Mouse (Mus musculus) granulocyte monocyte progenitor cell, adult 5-6 weeks (primary cell): ENCODE measurements around the gene Baz1b. TPM values are rescaled to one million over a fixed set of nuclear protein-coding genes. Genes with fewer than 3 reads are reported as not detected.
A peak's percentile ranks its signal among the peaks of the same experiment; 100 is the strongest.

ENCODE experiments used
- ATAC-seq: replicated peaks from 2 replicates; pipeline ENCODE4 v1.8.0; 2016; ENCODE audit warnings: mild to moderate bottlenecking, moderate TSS enrichment, inconsistent platforms; ENCODE audit not compliant: poor library complexity, severe bottlenecking
- total RNA-seq, 2 experiments: library from RNA; stranded (forward) in 1 of 2; stranded (reverse) in 1 of 2; fragments of 200-712, 200-1000 nt in 1 of 2; fragments of >200 nt in 1 of 2; fragmentation: Nextera tagmentation in 1 of 2; gene quantifications; 2 replicates each; pipeline ENCODE4 v1.2.3; 2014 to 2017

Gene Baz1b
- total RNA-seq, 2 experiments from 2014 or later = 121 to 140 TPM

GRCm38 (mm10) chr5:135264548-135264947 lies 77.5 kb downstream of the Baz1b start:
- ATAC-seq = peak; percentile 98

GRCm38 (mm10) chr5:135269451-135269850 lies 82.4 kb downstream of the Baz1b start:
- no peak for ATAC-seq

- ATAC-seq = no peak
Observed at GRCm38 (mm10) chr5:135270361-135270760, 83.3 kb downstream of the Baz1b start.

GRCm38 (mm10) chr5:135271563-135272165 lies 84.6 kb downstream of the Baz1b start:
- ATAC-seq = no peak

GRCm38 (mm10) chr5:135274663-135275396 lies 87.8 kb downstream of the Baz1b start:
- no peak for ATAC-seq

GRCm38 (mm10) chr5:135276597-135276996 lies 89.5 kb downstream of the Baz1b start:
- no peak for ATAC-seq

- no peak for ATAC-seq
Observed at GRCm38 (mm10) chr5:135280226-135280625, 93.2 kb downstream of the Baz1b start.

GRCm38 (mm10) chr5:135285211-135285610 lies 98.1 kb downstream of the Baz1b start:
- no peak for ATAC-seq

GRCm38 (mm10) chr5:135286185-135286584 lies 99.1 kb downstream of the Baz1b start:
- ATAC-seq = peak; percentile 87

GRCm38 (mm10) chr5:135286926-135287325 lies 99.9 kb downstream of the Baz1b start:
- ATAC-seq = no peak

- ATAC-seq = no peak
Observed at GRCm38 (mm10) chr5:135290703-135291102, 103.6 kb downstream of the Baz1b start.

GRCm38 (mm10) chr5:135291193-135291592 lies 104.1 kb downstream of the Baz1b start:
- no peak for ATAC-seq

GRCm38 (mm10) chr5:135292001-135292400 lies 104.9 kb downstream of the Baz1b start:
- no peak for ATAC-seq

Other genes with a start within 250 kb of the Baz1b start
- not detected in 2 replicates for gene Cldn4, start 240.3 kb upstream of the Baz1b start, total RNA-seq (2014; fragmentation: Nextera tagmentation)
- not detected in 2 replicates for gene Cldn4, start 240.3 kb upstream of the Baz1b start, total RNA-seq (2017)
- not detected in 2 replicates for gene Cldn3, start 201.1 kb upstream of the Baz1b start, total RNA-seq (2014; fragmentation: Nextera tagmentation)
- not detected in 2 replicates for gene Cldn3, start 201.1 kb upstream of the Baz1b start, total RNA-seq (2017)
- gene Abhd11, start 178.1 kb upstream of the Baz1b start, total RNA-seq (2014; fragmentation: Nextera tagmentation) = 102 and 115 TPM in 2 replicates
- 56.8 and 75.0 TPM in 2 replicates for gene Abhd11, start 178.1 kb upstream of the Baz1b start, total RNA-seq (2017)
- 1.2 and 3.6 TPM in 2 replicates for gene Stx1a, start 163.8 kb upstream of the Baz1b start, total RNA-seq (2014; fragmentation: Nextera tagmentation)
- gene Stx1a, start 163.8 kb upstream of the Baz1b start, total RNA-seq (2017) = not detected in 2 replicates
- 15.7 and 18.7 TPM in 2 replicates for gene Dnajc30, start 123.1 kb upstream of the Baz1b start, total RNA-seq (2014; fragmentation: Nextera tagmentation)
- gene Dnajc30, start 123.1 kb upstream of the Baz1b start, total RNA-seq (2017) = 5.4 and 6.5 TPM in 2 replicates
- gene Bud23, start 122.3 kb upstream of the Baz1b start, total RNA-seq (2014; fragmentation: Nextera tagmentation) = 80.5 and 90.8 TPM in 2 replicates
- gene Bud23, start 122.3 kb upstream of the Baz1b start, total RNA-seq (2017) = 44.9 and 89.9 TPM in 2 replicates
- gene Vps37d, start 109.0 kb upstream of the Baz1b start, total RNA-seq (2014; fragmentation: Nextera tagmentation) = not detected in 2 replicates
- not detected in 2 replicates for gene Vps37d, start 109.0 kb upstream of the Baz1b start, total RNA-seq (2017)
- not detected in 2 replicates for gene Mlxipl, start 97.4 kb upstream of the Baz1b start, total RNA-seq (2014; fragmentation: Nextera tagmentation)
- 1.2 TPM in 1 of 2 replicates, not detected in the other for gene Mlxipl, start 97.4 kb upstream of the Baz1b start, total RNA-seq (2017)
- 14.7 and 19.2 TPM in 2 replicates for gene Tbl2, start 37.6 kb upstream of the Baz1b start, total RNA-seq (2014; fragmentation: Nextera tagmentation)
- 19.1 and 23.0 TPM in 2 replicates for gene Tbl2, start 37.6 kb upstream of the Baz1b start, total RNA-seq (2017)
- 15.8 and 38.5 TPM in 2 replicates for gene Bcl7b, start 19.0 kb upstream of the Baz1b start, total RNA-seq (2014; fragmentation: Nextera tagmentation)
- gene Bcl7b, start 19.0 kb upstream of the Baz1b start, total RNA-seq (2017) = 20.7 and 36.9 TPM in 2 replicates
- gene Fzd9, start 64.0 kb downstream of the Baz1b start, total RNA-seq (2014; fragmentation: Nextera tagmentation) = not detected in 2 replicates
- 0.31 TPM in 1 of 2 replicates, not detected in the other for gene Fzd9, start 64.0 kb downstream of the Baz1b start, total RNA-seq (2017)
- gene Fkbp6, start 162.8 kb downstream of the Baz1b start, total RNA-seq (2014; fragmentation: Nextera tagmentation) = 0.62 TPM in 1 of 2 replicates, not detected in the other
- gene Fkbp6, start 162.8 kb downstream of the Baz1b start, total RNA-seq (2017) = 0.34 TPM in 1 of 2 replicates, not detected in the other
- gene Trim50, start 166.0 kb downstream of the Baz1b start, total RNA-seq (2014; fragmentation: Nextera tagmentation) = not detected in 2 replicates
- gene Trim50, start 166.0 kb downstream of the Baz1b start, total RNA-seq (2017) = not detected in 2 replicates
- 23.9 and 30.8 TPM in 2 replicates for gene Nsun5, start 182.7 kb downstream of the Baz1b start, total RNA-seq (2014; fragmentation: Nextera tagmentation)
- gene Nsun5, start 182.7 kb downstream of the Baz1b start, total RNA-seq (2017) = 22.7 and 23.3 TPM in 2 replicates
- 56.9 and 69.3 TPM in 2 replicates for gene Pom121, start 207.3 kb downstream of the Baz1b start, total RNA-seq (2014; fragmentation: Nextera tagmentation)
- gene Pom121, start 207.3 kb downstream of the Baz1b start, total RNA-seq (2017) = 7.2 and 8.8 TPM in 2 replicates